Mouse (Mus musculus) spleen, postnatal 36 days (tissue): ENCODE data around the gene Stat4.

Experiments used
- DNase-seq, 2 experiments: peaks; one replicate each; pipeline ENCODE4 v3.0.0; 2022; ENCODE audit warnings: low spot score in 2 of 2, mixed read lengths in 1 of 2

The Stat4 gene

GRCm38 (mm10) chr1:52107206-52107605 is 120.3 kb downstream of the Stat4 start:
- no peak for DNase-seq

GRCm38 (mm10) chr1:52111217-52111616 is 124.3 kb downstream of the Stat4 start:
- DNase-seq = no peak

- no peak for DNase-seq
Measured at GRCm38 (mm10) chr1:52112301-52112700, 125.4 kb downstream of the Stat4 start.

GRCm38 (mm10) chr1:52113067-52113665 is 126.2 kb downstream of the Stat4 start:
- no peak for DNase-seq

- peak; percentile 98 to 99 for DNase-seq
Measured at GRCm38 (mm10) chr1:52113666-52114069, 126.7 kb downstream of the Stat4 start.

- no peak for DNase-seq
Measured at GRCm38 (mm10) chr1:52116441-52116840, 129.5 kb downstream of the Stat4 start.

GRCm38 (mm10) chr1:52117777-52118176 is 130.8 kb downstream of the Stat4 start:
- DNase-seq = no peak

GRCm38 (mm10) chr1:52118860-52119591 is 132.1 kb downstream of the Stat4 start, which contains the start of gene Stat1:
Gene Stat1, plus strand, starts transcription at chr1:52119440.
- DNase-seq = peak; percentile 88 to 91

GRCm38 (mm10) chr1:52119691-52120090 is 132.7 kb downstream of the Stat4 start:
- peak in 1 of 2 experiments; percentile 20 for DNase-seq

GRCm38 (mm10) chr1:52120191-52120590 is 133.2 kb downstream of the Stat4 start:
- peak; percentile 28 to 33 for DNase-seq

- no peak for DNase-seq
Measured at GRCm38 (mm10) chr1:52121052-52121451, 134.1 kb downstream of the Stat4 start.

GRCm38 (mm10) chr1:52124818-52125217 is 137.9 kb downstream of the Stat4 start:
- no peak for DNase-seq

- DNase-seq = no peak
Measured at GRCm38 (mm10) chr1:52127350-52127749, 140.4 kb downstream of the Stat4 start.

- DNase-seq = no peak
Measured at GRCm38 (mm10) chr1:52129794-52130193, 142.8 kb downstream of the Stat4 start.

- DNase-seq = no peak
Measured at GRCm38 (mm10) chr1:52131787-52132377, 144.9 kb downstream of the Stat4 start.

GRCm38 (mm10) chr1:52133254-52133653 is 146.3 kb downstream of the Stat4 start:
- no peak for DNase-seq

GRCm38 (mm10) chr1:52137292-52137691 is 150.3 kb downstream of the Stat4 start:
- DNase-seq = no peak

- no peak for DNase-seq
Measured at GRCm38 (mm10) chr1:52140534-52140933, 153.6 kb downstream of the Stat4 start.

GRCm38 (mm10) chr1:52141482-52141881 is 154.5 kb downstream of the Stat4 start:
- DNase-seq = no peak

GRCm38 (mm10) chr1:52142117-52142516 is 155.2 kb downstream of the Stat4 start:
- no peak for DNase-seq

GRCm38 (mm10) chr1:52143191-52143590 is 156.2 kb downstream of the Stat4 start:
- no peak for DNase-seq

- no peak for DNase-seq
Measured at GRCm38 (mm10) chr1:52143596-52144156, 156.7 kb downstream of the Stat4 start.

GRCm38 (mm10) chr1:52144907-52145306 is 158.0 kb downstream of the Stat4 start:
- no peak for DNase-seq
